Mouse (Mus musculus) midbrain, embryonic 14.5 days (tissue): ENCODE measurements around the gene Polr3h. TPM values are rescaled to one million over a fixed set of nuclear protein-coding genes. Genes with fewer than 3 reads are reported as not detected.

ENCODE experiments used
- ATAC-seq: fragments of 200-750 bp; cut with Nextera tagmentation; 2 replicates; pipeline ENCODE4 v1.8.0; 2017; ENCODE audit warnings: moderate number of reproducible peaks, moderate library complexity; ENCODE audit not compliant: low FRiP score, low TSS enrichment
- DNase-seq: peaks from one replicate; pipeline ENCODE4 v3.0.0-alpha.2; 2015
- H3K27ac ChIP-seq: fragments of 300-500 bp; sonication (generic); replicated peaks from 2 replicates; pipeline ENCODE4 v1.5.1; 2014; ENCODE audit warnings: mild to moderate bottlenecking, low read depth, low read length, moderate library complexity
- H3K27me3 ChIP-seq: fragments of 300-500 bp; sonication (generic); 2 replicates; pipeline ENCODE4 v1.6.1; 2014; ENCODE audit warnings: low read length, control low read depth, mixed read lengths; ENCODE audit not compliant: control insufficient read depth, insufficient read depth
- H3K36me3 ChIP-seq: fragments of 300-500 bp; sonication (generic); 2 replicates; pipeline ENCODE4 v1.6.1; 2014; ENCODE audit warnings: low read length, control low read depth; ENCODE audit not compliant: control insufficient read depth, insufficient read depth
- H3K4me1 ChIP-seq: fragments of 300-500 bp; sonication (generic); 2 replicates; pipeline ENCODE4 v1.6.1; 2014; ENCODE audit warnings: mild to moderate bottlenecking, antibody characterized with exemption, low read length, control low read depth; ENCODE audit not compliant: control insufficient read depth, insufficient read depth
- H3K4me2 ChIP-seq: fragments of 300-500 bp; sonication (generic); 2 replicates; pipeline ENCODE4 v1.6.1; 2014; ENCODE audit warnings: mild to moderate bottlenecking, low read length, moderate library complexity
- H3K4me3 ChIP-seq: fragments of 300-500 bp; sonication (generic); replicated peaks from 2 replicates; pipeline ENCODE4 v1.5.1; 2014; ENCODE audit warnings: low read depth, low read length
- H3K9ac ChIP-seq: fragments of 300-500 bp; sonication (generic); replicated peaks from 2 replicates; pipeline ENCODE4 v1.6.1; 2014; ENCODE audit warnings: mild to moderate bottlenecking, low read length, moderate library complexity
- H3K9me3 ChIP-seq: fragments of 300-500 bp; sonication (generic); 2 replicates; pipeline ENCODE4 v1.6.1; 2016; ENCODE audit warnings: low read length, control low read depth, mixed read lengths; ENCODE audit not compliant: control insufficient read depth
- WGBS: fragments of 180-500 bp; shearing (Covaris S2); extraction: QIAGEN DNeasy Blood & Tissue Kit; methylation state at CpG from one replicate; pipeline ENCODE4 v1.1.7; 2014; 5-methylcytosine and 5-hydroxymethylcytosine counted together
- polyA plus RNA-seq: library from polyadenylated mRNA; unstranded; fragments of >200 nt; fragmentation: Nextera tagmentation; extraction: Ambion mirVana; gene quantifications from 2 replicates; pipeline ENCODE4 v1.2.1, GENCODE M21; 2014

Gene Polr3h
- polyA plus RNA-seq, 1 experiment from 2014 or later: 74.2 TPM

DNA sequence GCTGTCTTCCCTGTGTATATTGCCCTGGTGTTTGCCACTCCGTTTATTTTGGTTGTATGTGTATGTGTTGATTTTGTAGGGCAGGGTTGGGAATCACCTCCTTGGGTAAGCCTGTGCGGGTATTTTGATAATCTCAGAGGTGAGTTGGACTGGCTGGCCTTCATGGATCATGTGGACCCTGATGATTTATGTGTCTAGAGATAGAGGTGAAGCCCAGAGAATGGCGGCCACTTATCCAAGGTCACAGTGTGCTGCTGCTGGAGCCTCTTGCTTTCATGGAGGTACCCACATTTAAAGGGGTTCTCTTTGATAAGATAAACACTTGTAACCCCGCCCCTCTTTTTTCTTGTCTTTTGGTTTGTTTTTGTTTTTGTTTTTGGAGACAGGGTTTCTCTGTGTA, 13.7 kb upstream of the Polr3h start:
- no peaks in the 10 kb centered on the region for H3K27me3 ChIP-seq
- H3K4me3 ChIP-seq: no peak overlapping the region
- H3K36me3 ChIP-seq: peaks cover 4% of the 10 kb centered on the region; the same call in 1 of the 2 replicates
- H3K4me1 ChIP-seq: peaks cover 21% of the 10 kb centered on the region
- H3K27ac ChIP-seq: no peak overlapping the region
- H3K4me2 ChIP-seq: no peak overlapping the region
- WGBS: 92% methylated on average over 4 of the region's 4 CpGs
- DNase-seq (no peak), ATAC-seq (no peak)
- no peaks in the 10 kb centered on the region for H3K9me3 ChIP-seq
- H3K9ac ChIP-seq: no peak overlapping the region

DNA sequence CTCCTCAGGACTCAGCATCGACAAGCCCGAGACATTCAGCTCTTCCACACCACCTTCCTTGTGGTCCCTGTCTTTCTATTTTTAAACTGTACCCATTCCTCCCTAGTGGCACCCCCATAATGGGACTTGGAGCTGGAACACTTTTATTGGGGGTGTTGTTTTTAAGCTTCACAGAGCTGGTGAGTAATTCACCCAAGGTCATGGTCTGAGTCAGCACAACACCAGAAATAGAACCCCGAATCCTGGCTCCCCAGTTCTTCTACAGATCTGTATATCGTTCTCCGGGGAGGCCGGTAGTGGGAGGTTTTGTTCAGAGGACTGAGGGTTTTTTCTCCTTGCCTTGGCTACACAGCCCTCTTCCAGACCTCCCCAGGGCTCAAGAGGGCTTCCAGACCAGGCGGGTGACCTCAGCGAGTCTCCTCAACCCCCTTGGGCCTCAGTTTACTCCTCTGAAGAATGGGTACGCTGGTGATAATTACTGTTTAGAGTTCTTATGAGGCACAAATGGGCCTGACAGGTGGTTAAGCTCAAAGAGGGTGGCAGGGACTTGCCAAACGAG, 13.2 kb upstream of the Polr3h start:
- ATAC-seq (no peak), DNase-seq (no peak)
- Histone ChIP-seq H3K4me3 (no peak overlapping the region), H3K4me2 (no peak overlapping the region), H3K27me3 (no peaks in the 10 kb centered on the region), H3K9ac (no peak overlapping the region), H3K9me3 (no peaks in the 10 kb centered on the region), H3K27ac (no peak overlapping the region), H3K4me1 (peaks cover 21% of the 10 kb centered on the region), H3K36me3 (peaks cover 4% of the 10 kb centered on the region; the same call in 1 of the 2 replicates)
- 89% methylated on average over 10 of the region's 10 CpGs for WGBS

GRCm38 (mm10) chr15:81938246-81938645, 12.2 kb upstream of the Polr3h start:
- Histone ChIP-seq H3K4me3 (peak overlapping the region; percentile 61), H3K4me1 (peaks cover 19% of the 10 kb centered on the region), H3K27ac (peak overlapping the region; percentile 93), H3K4me2 (peak overlapping the region; percentile 71), H3K9ac (peak overlapping the region; percentile 76), H3K36me3 (peaks cover 4% of the 10 kb centered on the region; the same call in 1 of the 2 replicates), H3K27me3 (no peaks in the 10 kb centered on the region), H3K9me3 (no peaks in the 10 kb centered on the region)
- ATAC-seq (no peak), DNase-seq (peak; percentile 75)
- WGBS: 31% methylated on average over 2 of the region's 2 CpGs

DNA sequence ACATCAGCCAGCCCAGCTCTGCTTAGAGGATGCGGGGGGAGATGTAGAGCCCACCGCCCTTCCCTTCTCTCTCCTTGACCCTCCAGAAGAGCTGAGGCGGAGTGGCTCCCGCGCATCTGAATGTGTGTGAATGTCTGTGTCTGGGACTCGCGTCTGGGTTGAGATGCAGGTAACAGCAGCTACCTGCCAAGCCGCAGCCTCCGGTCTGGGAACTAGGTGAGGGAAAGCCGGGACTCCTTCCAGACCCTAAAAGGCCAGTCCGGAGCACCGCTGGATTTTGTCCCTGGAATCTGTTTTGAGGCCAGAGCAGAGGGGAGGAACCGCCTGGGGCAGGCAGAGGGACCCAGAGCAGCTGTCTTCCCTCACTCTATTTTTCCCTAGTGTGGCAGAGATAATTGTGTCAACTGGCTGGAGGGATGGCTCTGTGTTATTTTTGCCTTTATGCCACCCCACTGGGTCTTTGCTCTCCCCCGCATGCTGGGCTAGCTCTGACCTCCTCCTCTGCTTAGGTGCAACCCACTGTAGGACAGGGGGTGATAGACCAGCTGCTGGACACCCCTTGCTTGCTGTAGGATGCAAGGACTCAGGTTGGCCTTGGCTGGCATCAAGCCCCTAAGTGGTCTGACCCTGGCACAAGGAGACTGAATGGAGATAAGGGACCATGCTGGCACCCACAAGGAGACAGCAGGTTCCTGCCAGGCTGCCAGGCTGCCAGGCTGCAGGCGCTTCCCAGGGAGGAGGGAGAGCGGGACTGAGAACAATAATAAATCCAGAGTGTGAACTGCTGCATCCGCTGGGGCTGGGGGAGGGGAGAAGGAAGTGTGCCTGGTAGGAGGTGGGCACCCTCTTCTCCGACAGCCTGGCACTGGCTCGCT, 11.3 kb upstream of the Polr3h start:
- Histone ChIP-seq H3K27me3 (no peaks in the 10 kb centered on the region), H3K4me2 (peak overlapping the region; percentile 71), H3K4me1 (peaks cover 15% of the 10 kb centered on the region), H3K9ac (peak overlapping the region; percentile 76), H3K27ac (peak overlapping the region; percentile 93), H3K4me3 (peak overlapping the region; percentile 61), H3K36me3 (peaks cover 4% of the 10 kb centered on the region; the same call in 1 of the 2 replicates), H3K9me3 (no peaks in the 10 kb centered on the region)
- ATAC-seq: no peak; the same call in 1 of the 2 replicates
- DNase-seq: peak; percentile 73
- 5% methylated on average over 19 of the region's 19 CpGs for WGBS

DNA sequence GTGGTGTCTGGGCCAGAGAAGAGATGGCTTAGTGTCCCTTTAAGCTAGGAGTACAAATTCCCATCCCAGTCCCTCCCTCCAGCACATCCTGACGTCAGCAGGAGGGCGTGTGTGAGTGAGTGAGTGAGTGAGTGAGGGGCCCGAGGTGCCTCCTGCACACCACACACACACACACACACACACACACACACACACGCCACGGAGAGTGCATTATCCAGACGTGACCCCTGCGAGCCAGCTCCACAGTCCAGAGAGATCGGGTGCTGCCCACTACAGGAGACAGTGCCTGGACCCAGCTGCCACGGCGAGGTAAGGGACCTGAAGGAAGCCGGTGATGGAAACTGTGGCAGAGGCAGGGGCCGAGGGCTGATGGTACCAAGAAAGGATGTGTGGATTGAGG, 10.6 kb upstream of the Polr3h start, which contains the start of gene Csdc2:
TSS of gene Csdc2 (plus strand) at position 81 of the 400 bp plus-strand sequence.
- ATAC-seq (peak; percentile 74), DNase-seq (peak; percentile 88)
- H3K9ac ChIP-seq: peak within 1 kb of the TSS; percentile 76
- WGBS: 2% methylated on average over 12 of the region's 12 CpGs
- H3K9me3 ChIP-seq: no peaks in the 10 kb centered on the region
- H3K27ac ChIP-seq: peak within 1 kb of the TSS; percentile 93
- H3K4me3 ChIP-seq: peak within 1 kb of the TSS; percentile 61
- peaks cover 4% of the 10 kb centered on the region; the same call in 1 of the 2 replicates for H3K36me3 ChIP-seq
- H3K27me3 ChIP-seq: no peaks in the 10 kb centered on the region
- H3K4me2 ChIP-seq: peak within 1 kb of the TSS; percentile 71
- peaks cover 13% of the 10 kb centered on the region for H3K4me1 ChIP-seq

DNA sequence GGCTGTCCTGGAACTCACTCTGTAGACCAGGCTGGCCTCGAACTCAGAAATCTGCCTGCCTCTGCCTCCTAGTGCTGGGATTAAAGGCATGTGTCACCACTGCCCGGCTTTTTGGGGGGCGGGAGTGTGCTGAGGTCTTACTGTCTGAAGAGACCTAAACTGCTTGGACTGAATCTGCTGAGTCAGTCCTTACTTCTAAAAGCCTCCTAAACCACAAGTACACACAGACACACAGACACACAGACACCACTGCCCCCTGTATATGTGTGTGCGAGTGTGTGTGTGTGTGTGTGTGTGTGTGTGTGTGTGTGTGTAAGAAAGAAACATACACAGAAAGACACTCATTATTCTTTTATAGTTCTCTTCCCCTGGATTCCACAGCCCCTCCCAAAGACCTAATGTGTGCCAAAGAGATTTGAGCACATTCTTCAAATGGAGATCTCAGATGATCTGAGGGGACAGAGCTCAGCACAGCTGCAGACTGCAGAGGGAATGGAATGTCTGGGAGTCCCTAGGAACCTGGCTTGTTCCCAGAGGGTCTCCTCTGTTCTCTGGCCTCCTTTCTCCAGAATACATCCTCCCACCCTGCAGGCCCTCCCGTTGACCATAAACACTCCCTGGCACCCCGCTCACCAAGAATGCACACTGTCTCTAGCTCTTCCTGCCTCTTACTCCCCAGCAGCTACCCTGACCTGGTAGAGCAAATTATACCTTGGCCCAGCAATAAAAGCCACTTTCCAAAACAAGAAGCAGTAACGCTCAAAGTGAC, 10.0 kb upstream of the Polr3h start:
- peaks cover 13% of the 10 kb centered on the region for H3K4me1 ChIP-seq
- H3K27me3 ChIP-seq: no peaks in the 10 kb centered on the region
- H3K9me3 ChIP-seq: no peaks in the 10 kb centered on the region
- peak overlapping the region; percentile 61 for H3K4me3 ChIP-seq
- peak overlapping the region; percentile 71 for H3K4me2 ChIP-seq
- 54% methylated on average over 7 of the region's 7 CpGs for WGBS
- peak overlapping the region; percentile 76 for H3K9ac ChIP-seq
- H3K27ac ChIP-seq: peak overlapping the region; percentile 93
- peak; percentile 14 for DNase-seq
- no peak for ATAC-seq
- peaks cover 4% of the 10 kb centered on the region; the same call in 1 of the 2 replicates for H3K36me3 ChIP-seq

GRCm38 (mm10) chr15:81933986-81934385, 7.9 kb upstream of the Polr3h start:
- Histone ChIP-seq H3K9me3 (no peaks in the 10 kb centered on the region), H3K9ac (no peak overlapping the region), H3K4me2 (no peak overlapping the region), H3K4me1 (peaks cover 13% of the 10 kb centered on the region), H3K36me3 (no peaks in the 10 kb centered on the region), H3K27ac (no peak overlapping the region), H3K27me3 (no peaks in the 10 kb centered on the region), H3K4me3 (no peak overlapping the region)
- no peak for DNase-seq
- WGBS: 88% methylated on average over 1 of the region's 1 CpGs
- ATAC-seq: no peak

DNA sequence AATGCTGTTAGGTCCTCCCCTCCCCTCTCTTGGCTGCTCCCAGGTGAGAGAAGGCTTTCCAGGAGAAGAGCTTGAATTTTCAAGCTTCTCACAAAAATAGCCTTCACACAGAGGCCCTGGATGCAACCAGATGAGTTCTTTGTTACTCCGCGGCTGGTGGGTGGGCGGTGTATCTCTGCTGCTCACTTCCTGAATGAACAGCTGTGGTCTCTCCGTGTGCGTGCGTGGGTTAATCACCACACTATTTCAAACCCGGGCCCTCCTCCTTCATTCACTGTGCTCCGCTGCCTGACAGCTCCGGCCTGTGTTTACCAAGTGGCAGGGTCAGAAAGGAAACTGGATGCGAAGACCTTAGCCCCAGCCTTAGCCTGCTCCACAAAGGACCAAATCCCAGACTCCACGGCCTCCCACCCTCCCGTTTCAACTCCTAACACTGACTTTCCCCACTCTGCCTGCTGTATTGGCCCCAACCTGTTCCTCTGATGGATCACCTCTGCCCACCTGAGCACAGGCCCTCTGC, 7.0 kb upstream of the Polr3h start:
- no peak for ATAC-seq
- Histone ChIP-seq H3K27me3 (no peaks in the 10 kb centered on the region), H3K4me3 (no peak overlapping the region), H3K4me2 (no peak overlapping the region), H3K27ac (no peak overlapping the region), H3K9me3 (no peaks in the 10 kb centered on the region), H3K9ac (no peak overlapping the region), H3K4me1 (peaks cover 6% of the 10 kb centered on the region; the same call in 1 of the 2 replicates), H3K36me3 (no peaks in the 10 kb centered on the region)
- DNase-seq: no peak
- WGBS: 38% methylated on average over 12 of the region's 12 CpGs
